Mouse (Mus musculus): ENCODE results near the gene Ormdl3.
A peak's percentile ranks its signal among the peaks of the same experiment; 100 is the strongest.

Ormdl3 gene

DNA sequence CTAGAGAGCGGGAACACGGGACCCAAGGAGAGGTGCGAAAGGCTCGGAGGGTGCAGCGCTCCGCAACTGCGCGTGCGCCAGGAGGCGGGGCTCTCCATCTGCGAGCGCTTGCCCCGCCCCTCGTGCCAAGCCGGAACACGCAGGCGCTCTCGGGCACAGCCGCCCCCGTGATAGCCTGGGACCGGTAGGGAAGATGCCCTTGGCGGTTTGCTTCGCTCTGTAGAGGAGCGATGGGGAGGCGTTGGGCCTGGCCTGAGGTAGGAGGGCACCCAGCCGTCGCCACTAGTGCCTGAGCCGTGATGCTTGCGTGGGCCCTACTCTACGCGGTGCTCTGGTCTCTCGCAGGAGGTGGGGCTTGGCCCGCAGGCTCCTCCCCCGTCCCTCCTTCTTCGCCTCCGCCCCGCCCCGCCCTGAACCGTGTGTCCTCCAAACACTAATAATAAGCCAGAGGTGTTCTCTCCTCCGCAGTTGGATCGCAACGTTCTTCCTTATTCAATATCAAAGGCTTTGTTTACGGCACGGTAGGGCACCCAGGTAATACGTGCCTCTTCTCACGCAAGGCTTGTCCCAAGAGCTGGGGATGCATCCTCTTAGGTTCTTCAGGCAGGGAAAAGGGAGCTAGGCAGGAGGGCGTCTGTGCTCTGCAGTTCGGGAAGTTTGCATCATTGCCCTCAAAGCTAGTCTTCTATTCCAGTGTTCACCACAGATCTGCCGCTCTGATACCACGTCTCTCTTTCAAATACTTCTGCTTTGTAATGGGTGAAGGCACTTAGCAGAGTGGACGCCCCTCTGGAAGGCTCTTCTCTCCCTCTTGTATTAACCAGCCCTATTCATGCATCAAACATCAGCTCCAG lies 36.0 kb downstream of the Ormdl3 start, which contains the start of gene Zpbp2:
TSS of gene Zpbp2 (plus strand) at position 123 of the 854 bp plus-strand sequence.
- DNase-seq (ENCODE audit: low read depth, low spot score) = peak; percentile 89

DNA sequence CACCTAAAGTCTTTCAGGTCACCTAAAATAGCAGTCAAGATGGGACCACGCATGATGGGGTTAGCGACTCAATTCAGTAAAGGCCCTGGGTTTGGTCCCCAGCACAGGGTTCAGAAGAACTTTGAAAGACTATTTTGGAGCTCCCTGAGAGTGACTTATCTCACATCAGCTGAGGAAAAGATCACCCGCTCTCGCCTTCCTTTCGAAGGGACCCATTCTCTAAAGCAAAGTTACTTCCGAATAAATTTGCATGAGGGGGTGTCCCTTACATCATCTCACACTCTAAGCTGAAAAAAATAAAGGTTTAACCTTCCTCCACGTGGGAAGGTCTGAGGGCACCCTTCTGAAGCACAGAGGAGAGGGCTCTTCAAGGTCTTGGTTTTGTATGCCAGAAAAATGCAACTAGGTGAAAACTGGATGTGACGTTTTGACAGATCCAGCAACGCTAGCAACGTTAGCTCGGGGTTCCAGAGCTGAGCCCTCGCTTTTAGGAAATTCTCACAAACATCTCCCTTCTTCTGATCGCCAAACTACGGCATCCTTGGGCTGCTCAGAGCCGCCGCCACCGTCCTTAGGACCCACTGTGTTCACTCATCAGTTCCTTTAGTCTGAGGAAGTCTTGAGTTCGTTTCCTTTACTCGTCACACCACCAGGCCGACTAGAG lies 36.7 kb downstream of the Ormdl3 start:
- no peak for DNase-seq (ENCODE audit: low read depth, low spot score)

DNA sequence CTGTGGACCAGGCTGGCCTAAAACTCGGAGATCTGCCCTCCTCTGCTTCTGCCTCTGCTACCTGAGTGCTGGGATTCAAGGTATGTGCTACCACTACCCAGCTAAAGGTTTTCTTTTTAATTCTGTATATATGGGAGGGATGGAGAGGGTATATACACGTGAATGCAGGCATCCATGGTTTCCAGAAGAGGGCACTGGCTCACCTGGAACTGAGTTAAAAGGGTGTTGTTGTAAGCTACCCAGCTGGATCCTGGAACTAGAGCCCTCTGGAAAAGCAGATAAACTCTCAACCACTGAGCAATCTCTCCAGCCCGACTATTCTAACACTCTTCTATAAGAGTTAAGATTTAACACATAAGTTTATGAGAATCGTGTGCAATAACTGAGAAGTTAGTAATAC lies 37.8 kb downstream of the Ormdl3 start:
- DNase-seq (ENCODE audit: low read depth, low spot score) = no peak

DNA sequence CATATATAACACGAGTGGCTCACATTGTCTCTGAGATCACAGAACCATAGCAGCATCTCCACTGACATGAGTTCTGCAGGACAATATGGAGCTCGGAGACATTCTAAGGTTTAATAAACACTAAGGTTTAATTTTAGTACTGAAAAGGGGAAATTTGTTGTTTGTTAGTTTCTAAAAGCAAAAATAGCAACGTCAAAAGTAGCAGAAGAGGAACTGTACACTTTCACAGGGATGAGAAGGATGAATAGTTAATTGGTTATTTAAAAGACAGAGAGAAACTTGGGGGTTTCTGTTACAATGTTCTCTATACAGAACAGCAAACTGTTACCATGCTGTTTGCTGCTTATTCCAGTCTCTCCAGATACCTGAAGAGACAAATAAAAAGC lies 39.9 kb downstream of the Ormdl3 start:
- DNase-seq (ENCODE audit: low read depth, low spot score) = no peak

DNA sequence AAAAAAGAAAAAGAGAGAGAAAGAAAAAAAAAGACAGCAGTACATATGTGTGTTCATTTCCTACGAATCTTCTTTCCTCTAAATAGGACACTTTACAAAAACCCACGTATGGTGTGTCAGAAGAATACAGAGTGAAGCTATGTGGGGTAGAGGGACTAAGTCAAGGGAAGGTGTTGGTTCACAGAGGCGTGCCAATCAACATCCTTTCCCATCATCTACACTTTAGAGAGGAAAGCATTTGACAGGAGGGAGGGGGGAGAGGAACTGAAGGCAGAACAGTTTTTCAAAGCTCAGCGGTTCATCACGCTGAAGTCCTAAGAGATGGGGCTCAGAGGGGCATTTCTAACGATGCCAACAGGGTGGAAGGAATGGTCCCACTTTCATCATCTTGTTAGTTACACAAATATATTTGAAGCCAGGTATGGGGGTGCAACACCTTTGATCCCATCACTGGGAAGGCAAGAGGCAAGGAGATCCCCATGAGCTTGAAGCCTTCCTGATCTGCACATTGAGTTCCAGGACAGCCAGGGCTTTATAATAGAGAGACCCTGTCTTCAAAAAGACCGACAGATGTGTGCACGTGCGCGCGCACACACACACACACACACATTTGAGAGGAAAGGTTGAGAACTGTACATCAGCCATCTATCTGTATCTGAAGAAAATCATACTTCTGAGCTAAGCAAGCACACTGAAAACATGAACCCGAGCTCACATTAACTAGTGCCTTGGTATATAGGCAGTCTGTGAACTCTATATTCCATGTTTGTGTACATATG lies 40.5 kb downstream of the Ormdl3 start:
- no peak for DNase-seq (ENCODE audit: low read depth, low spot score)

DNA sequence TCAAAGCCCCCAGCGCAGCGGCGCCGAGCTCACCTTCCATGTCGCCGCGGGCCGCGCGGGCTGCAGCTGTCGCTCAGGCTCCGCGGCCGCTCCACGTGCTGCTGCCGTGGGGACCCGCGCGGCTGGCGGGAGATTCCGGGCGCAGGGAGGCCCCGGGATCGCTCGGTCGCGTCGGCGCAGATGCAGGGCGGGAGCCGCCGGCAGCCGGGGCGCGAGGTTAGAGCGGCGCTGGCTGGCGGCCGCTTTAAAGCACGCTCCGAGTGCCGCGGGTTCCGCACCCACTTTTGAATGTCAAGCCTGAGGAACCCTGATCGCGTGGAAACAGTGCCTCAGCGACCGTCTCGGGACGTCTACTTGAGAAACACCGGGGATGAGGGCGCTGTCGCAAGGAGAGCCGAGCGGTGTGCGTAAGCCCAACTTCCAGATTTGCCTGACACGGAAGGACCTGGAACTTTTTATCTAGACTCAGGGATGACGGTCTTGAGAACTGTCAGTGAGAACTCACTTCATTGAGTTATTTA lies 41.4 kb downstream of the Ormdl3 start, which contains the start of gene Ikzf3:
TSS of gene Ikzf3 (minus strand) at position 321 of the 521 bp plus-strand sequence.
- DNase-seq (ENCODE audit: low read depth, low spot score) = peak; percentile 56

DNA sequence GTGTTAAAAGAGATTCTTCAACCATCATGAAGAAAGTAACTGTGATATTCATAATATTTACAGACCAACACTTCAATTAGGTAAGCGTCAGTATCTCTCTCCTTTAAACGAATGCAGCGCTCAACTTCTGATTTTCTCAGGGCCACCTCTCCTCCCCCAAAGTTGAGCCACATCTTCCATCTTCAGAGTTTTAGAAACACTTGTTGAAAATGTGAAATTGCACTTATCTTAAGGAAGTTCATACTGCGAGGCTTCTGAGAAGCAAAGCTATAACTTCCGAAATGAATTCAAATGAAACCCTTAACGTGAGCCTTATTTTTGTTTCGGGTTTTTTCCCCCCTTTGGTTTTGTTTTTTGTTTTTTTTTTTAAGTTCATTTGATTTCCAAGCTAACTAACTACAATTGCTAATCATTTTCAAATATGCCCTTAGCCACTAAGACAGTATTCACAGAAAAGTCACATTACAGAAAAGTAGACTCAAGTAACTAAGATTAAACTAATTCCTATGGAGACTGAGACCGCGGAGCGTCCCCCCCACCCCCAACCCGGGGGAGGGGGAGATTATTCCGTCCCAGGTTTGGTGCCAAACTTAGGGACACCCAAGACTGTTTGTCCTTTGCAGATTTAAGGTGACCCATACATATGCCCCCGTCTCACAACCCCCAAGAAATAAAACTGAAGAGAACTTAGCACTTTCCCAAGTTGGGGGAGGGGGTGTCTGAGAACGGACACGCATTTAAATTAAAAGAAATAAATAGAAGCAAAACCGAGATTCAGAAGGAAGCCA lies 42.1 kb downstream of the Ormdl3 start:
- no peak for DNase-seq (ENCODE audit: low read depth, low spot score)

DNA sequence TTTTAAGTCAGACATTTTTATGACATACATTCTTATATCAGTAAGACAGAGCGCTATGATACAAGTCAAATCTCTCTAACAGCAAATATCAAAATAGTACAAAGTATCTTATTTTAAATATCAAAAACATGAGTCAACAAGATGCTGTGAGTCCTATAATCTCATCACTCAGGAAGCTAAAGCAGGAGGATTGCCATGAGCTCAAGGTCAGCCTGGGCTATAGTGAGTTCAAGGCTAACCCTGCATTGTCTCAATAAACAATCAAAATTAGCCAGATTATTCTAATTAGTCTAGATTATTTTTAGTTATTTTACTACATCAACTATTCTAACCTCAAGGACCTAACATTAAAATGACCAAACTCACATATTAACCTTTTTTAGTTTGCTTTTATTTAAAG lies 43.8 kb downstream of the Ormdl3 start:
- no peak for DNase-seq (ENCODE audit: low read depth, low spot score)

DNA sequence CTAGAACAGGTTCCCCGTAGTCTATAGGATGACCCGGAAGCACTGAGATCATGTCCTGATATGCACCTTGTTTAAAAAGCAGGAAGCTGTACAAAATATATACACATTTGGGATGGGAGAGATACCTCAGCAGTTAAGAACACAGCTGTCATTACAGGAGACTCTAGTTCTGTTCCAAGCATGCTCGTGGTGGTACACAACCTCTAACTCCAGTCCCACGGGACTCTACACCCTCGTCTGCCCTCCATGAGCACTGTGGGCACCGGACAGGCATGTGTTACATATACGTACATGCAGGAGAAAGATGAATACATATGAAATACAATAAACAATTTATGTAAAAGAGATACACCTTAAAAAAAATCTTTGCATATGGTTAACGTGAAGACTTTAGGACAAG lies 44.6 kb downstream of the Ormdl3 start:
- DNase-seq (ENCODE audit: low read depth, low spot score) = no peak

DNA sequence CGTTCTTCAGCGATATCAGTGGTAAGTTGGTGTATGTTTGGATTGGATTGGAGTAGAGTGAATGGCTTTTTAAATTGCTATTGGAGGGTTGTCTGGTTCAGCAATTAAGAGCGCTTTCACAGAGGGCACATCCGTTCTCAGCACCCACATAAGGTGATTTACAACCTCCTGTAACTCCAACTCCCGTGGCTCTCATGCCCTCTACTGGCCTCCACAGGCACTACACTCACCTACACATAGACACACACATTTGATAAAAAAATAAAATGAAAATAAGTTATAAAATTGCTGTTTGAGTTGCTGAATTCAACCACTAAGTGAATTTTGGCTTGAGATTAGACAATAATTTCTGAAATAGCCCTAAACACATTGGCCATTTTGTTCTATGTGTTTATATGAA lies 46.8 kb downstream of the Ormdl3 start:
- no peak for DNase-seq (ENCODE audit: low read depth, low spot score)

DNA sequence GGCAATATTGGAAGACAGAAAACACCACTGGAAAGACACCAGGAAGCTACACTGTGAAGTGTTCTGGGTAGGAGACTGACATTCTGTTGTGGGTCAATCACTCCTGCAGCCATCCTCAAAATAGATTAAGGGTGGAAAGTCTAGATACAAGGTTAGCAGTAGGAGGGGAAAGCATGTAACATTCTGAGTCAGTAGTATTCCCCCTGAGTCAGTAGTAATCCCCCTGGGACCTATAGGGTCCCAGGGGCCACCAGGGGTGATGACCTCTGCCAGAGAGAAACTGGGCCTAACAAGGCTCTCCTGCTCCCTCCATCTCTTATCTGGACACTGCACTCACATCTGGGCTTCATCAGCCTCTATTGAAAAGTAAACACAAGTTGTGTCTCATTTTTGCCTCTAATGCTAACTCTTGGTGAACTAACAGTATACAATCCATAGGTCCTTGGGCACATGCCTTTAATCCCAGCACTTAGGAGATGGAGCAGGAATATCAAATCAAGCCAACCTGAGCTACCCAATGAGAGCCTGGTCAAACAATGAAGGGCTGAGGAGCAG lies 49.6 kb downstream of the Ormdl3 start:
- no peak for DNase-seq (ENCODE audit: low read depth, low spot score)

Measured in WW6 (cell line).